Mouse (Mus musculus) embryonic fibroblast, embryonic 13.5 days (primary cell): ENCODE measurements at regions not wholly inside any gene's neighbourhood (a gene's known extent, or its start where the extent isn't known, plus 50 kb on each side); places are given as distances from the start of the nearest gene placed in this dataset.

Experiments
- H3K27ac ChIP-seq: 2 replicates; pipeline ENCODE4 v1.5.1; 2012; ENCODE audit warnings: low read length, control low read depth, inconsistent platforms; ENCODE audit not compliant: insufficient read depth
- H3K4me1 ChIP-seq: 2 replicates; pipeline ENCODE4 v1.6.1; 2011; ENCODE audit warnings: low read length; ENCODE audit not compliant: control insufficient read depth, insufficient read depth
- H3K4me3 ChIP-seq: 2 replicates; pipeline ENCODE4 v1.5.1; 2011; ENCODE audit warnings: mild to moderate bottlenecking, control low read depth, low read length; ENCODE audit not compliant: insufficient read depth
- CTCF ChIP-seq: IDR thresholded peaks from 2 replicates; pipeline ENCODE4 v1.5.1; 2011; ENCODE audit warnings: mild to moderate bottlenecking, control low read depth, low read length, moderate library complexity, borderline replicate concordance; ENCODE audit not compliant: insufficient read depth
- POLR2A ChIP-seq: IDR thresholded peaks from 2 replicates; pipeline ENCODE4 v1.6.1; 2011; ENCODE audit warnings: low read depth, mild to moderate bottlenecking, control low read depth, low read length, moderate library complexity

GRCm38 (mm10) chr1:83479111-83479510 lies 71.1 kb upstream of the Sphkap start:
- Histone ChIP-seq H3K27ac (no peak overlapping the region), H3K4me3 (no peak overlapping the region), H3K4me1 (no peaks in the 10 kb centered on the region)
- no peak for TF ChIP-seq POLR2A
- no peak for TF ChIP-seq CTCF
